Mouse (Mus musculus): ENCODE data around the gene Hoxa10. TPM values are rescaled to one million over a fixed set of nuclear protein-coding genes. Genes with fewer than 3 reads are reported as not detected.

Hoxa10 gene
- polyA plus RNA-seq, 2 experiments, result 111 to 117 TPM

- no peak overlapping the region for H3K27ac ChIP-seq (replicated peaks; ENCODE audit: low read depth, low read length)
- H3K4me2 ChIP-seq (replicated peaks; ENCODE audit: low read depth, low read length, severe bottlenecking), result no peak overlapping the region
- H3K27me3 ChIP-seq (ENCODE audit: control insufficient read depth, insufficient read depth, low read length), result peaks cover 56% of the 10 kb centered on the region
- H3K36me3 ChIP-seq (ENCODE audit: control insufficient read depth, insufficient read depth, low read length), result peaks cover 17% of the 10 kb centered on the region
- no peak for TF ChIP-seq POLR2A (IDR thresholded peaks at IDR 0.05; ENCODE audit: borderline replicate concordance, extremely low read depth, insufficient read depth, insufficient read length)
- ATAC-seq (ENCODE audit: low FRiP score, low read depth) (no peak), DNase-seq (ENCODE audit: low spot score) (no peak)
- H3K9me3 ChIP-seq (ENCODE audit: control insufficient read depth, low read length), result no peaks in the 10 kb centered on the region
- WGBS, result 47% methylated on average over 2 of the region's 2 CpGs
- H3K4me3 ChIP-seq (replicated peaks; ENCODE audit: low read length), result no peak overlapping the region
- no peak overlapping the region for H3K9ac ChIP-seq (ENCODE audit: low read depth, low read length, severe bottlenecking)
- H3K4me1 ChIP-seq (ENCODE audit: control insufficient read depth, insufficient read depth, low read length), result peaks cover 32% of the 10 kb centered on the region
Observed at GRCm38 (mm10) chr6:52182030-52182429, 58.6 kb downstream of the Hoxa10 start.

MicroRNA genes within 50 kb of the gene (microRNA counts, 519-probe panel; counts per million panel counts)
- microRNA mmu-miR-196b, result 4,989 counts per million, percentile 95 among the panel's probes with 10 or more counts

Small RNA genes lying within 50 kb of the gene (microRNA-seq; reads per million reads assigned to microRNA genes)
- 52,235 reads per million, percentile 99 among the genes with 10 or more reads in this experiment for gene Mir196b

Other genes starting within 250 kb of the Hoxa10 start
- 11.0 and 14.4 TPM in 2 replicates for gene Skap2, start 228.3 kb downstream of the Hoxa10 start, polyA plus RNA-seq (2012; rRNA removed)
- gene Skap2, start 228.3 kb downstream of the Hoxa10 start, polyA plus RNA-seq (2014; fragmentation: Nextera tagmentation; extraction: Ambion mirVana), result 18.3 and 23.0 TPM in 2 replicates
- gene Hoxa1, start 82.5 kb downstream of the Hoxa10 start, polyA plus RNA-seq (2012; rRNA removed), result 1.4 and 1.6 TPM in 2 replicates
- 1.4 and 1.7 TPM in 2 replicates for gene Hoxa1, start 82.5 kb downstream of the Hoxa10 start, polyA plus RNA-seq (2014; fragmentation: Nextera tagmentation; extraction: Ambion mirVana)
- 3.1 and 3.6 TPM in 2 replicates for gene Hoxa2, start 76.0 kb downstream of the Hoxa10 start, polyA plus RNA-seq (2012; rRNA removed)
- gene Hoxa2, start 76.0 kb downstream of the Hoxa10 start, polyA plus RNA-seq (2014; fragmentation: Nextera tagmentation; extraction: Ambion mirVana), result 0.80 and 1.0 TPM in 2 replicates
- gene 5730596B20Rik, start 63.4 kb downstream of the Hoxa10 start, polyA plus RNA-seq (2012; rRNA removed), result 0.27 and 0.44 TPM in 2 replicates
- gene 5730596B20Rik, start 63.4 kb downstream of the Hoxa10 start, polyA plus RNA-seq (2014; fragmentation: Nextera tagmentation; extraction: Ambion mirVana), result 0.29 and 0.70 TPM in 2 replicates
- 2.2 and 2.8 TPM in 2 replicates for gene Hoxa4, start 49.1 kb downstream of the Hoxa10 start, polyA plus RNA-seq (2012; rRNA removed)
- gene Hoxa4, start 49.1 kb downstream of the Hoxa10 start, polyA plus RNA-seq (2014; fragmentation: Nextera tagmentation; extraction: Ambion mirVana), result 0.57 and 1.0 TPM in 2 replicates
- 11.0 and 12.3 TPM in 2 replicates for gene Hoxa5, start 36.3 kb downstream of the Hoxa10 start, polyA plus RNA-seq (2012; rRNA removed)
- gene Hoxa5, start 36.3 kb downstream of the Hoxa10 start, polyA plus RNA-seq (2014; fragmentation: Nextera tagmentation; extraction: Ambion mirVana), result 3.4 and 3.8 TPM in 2 replicates
- gene Hoxa6, start 32.1 kb downstream of the Hoxa10 start, polyA plus RNA-seq (2012; rRNA removed), result 3.9 and 4.3 TPM in 2 replicates
- gene Hoxa6, start 32.1 kb downstream of the Hoxa10 start, polyA plus RNA-seq (2014; fragmentation: Nextera tagmentation; extraction: Ambion mirVana), result 0.66 and 0.94 TPM in 2 replicates
- 12.0 and 15.9 TPM in 2 replicates for gene Hoxa3, start 27.5 kb downstream of the Hoxa10 start, polyA plus RNA-seq (2012; rRNA removed)
- 2.7 and 3.4 TPM in 2 replicates for gene Hoxa3, start 27.5 kb downstream of the Hoxa10 start, polyA plus RNA-seq (2014; fragmentation: Nextera tagmentation; extraction: Ambion mirVana)
- 3.2 and 4.6 TPM in 2 replicates for gene Gm28308, start 27.5 kb downstream of the Hoxa10 start, polyA plus RNA-seq (2012; rRNA removed)
- gene Gm28308, start 27.5 kb downstream of the Hoxa10 start, polyA plus RNA-seq (2014; fragmentation: Nextera tagmentation; extraction: Ambion mirVana), result 1.1 TPM in 1 of 2 replicates, not detected in the other
- gene Hoxa7, start 19.0 kb downstream of the Hoxa10 start, polyA plus RNA-seq (2012; rRNA removed), result 15.8 and 17.0 TPM in 2 replicates
- 8.9 and 10.1 TPM in 2 replicates for gene Hoxa7, start 19.0 kb downstream of the Hoxa10 start, polyA plus RNA-seq (2014; fragmentation: Nextera tagmentation; extraction: Ambion mirVana)
- gene Hoxa9, start 9.8 kb downstream of the Hoxa10 start, polyA plus RNA-seq (2012; rRNA removed), result 107 and 134 TPM in 2 replicates
- 39.0 and 45.2 TPM in 2 replicates for gene Hoxa9, start 9.8 kb downstream of the Hoxa10 start, polyA plus RNA-seq (2014; fragmentation: Nextera tagmentation; extraction: Ambion mirVana)
- 32.6 and 41.2 TPM in 2 replicates for gene Hoxa11, start 5.0 kb upstream of the Hoxa10 start, polyA plus RNA-seq (2012; rRNA removed)
- 31.1 and 39.0 TPM in 2 replicates for gene Hoxa11, start 5.0 kb upstream of the Hoxa10 start, polyA plus RNA-seq (2014; fragmentation: Nextera tagmentation; extraction: Ambion mirVana)
- 26.0 and 37.6 TPM in 2 replicates for gene Hoxa13, start 20.0 kb upstream of the Hoxa10 start, polyA plus RNA-seq (2012; rRNA removed)
- gene Hoxa13, start 20.0 kb upstream of the Hoxa10 start, polyA plus RNA-seq (2014; fragmentation: Nextera tagmentation; extraction: Ambion mirVana), result 16.0 and 24.1 TPM in 2 replicates
- 0.64 and 0.93 TPM in 2 replicates for gene Evx1, start 72.6 kb upstream of the Hoxa10 start, polyA plus RNA-seq (2012; rRNA removed)
- gene Evx1, start 72.6 kb upstream of the Hoxa10 start, polyA plus RNA-seq (2014; fragmentation: Nextera tagmentation; extraction: Ambion mirVana), result 0.18 and 0.44 TPM in 2 replicates

Measured in limb, embryonic 14.5 days (tissue).